Mouse (Mus musculus) naive thymus-derived CD4-positive, alpha-beta T cell, adult 2 months (primary cell): Measurements from ENCODE around the gene Dennd4a.

ENCODE experiments used
- DNase-seq: peaks from one replicate; pipeline ENCODE4 v3.0.0-alpha.2; 2011; ENCODE audit warnings: low read depth

Dennd4a gene

GRCm38 (mm10) chr9:64957276-64957675, 146.1 kb downstream of the Dennd4a start:
- no peak for DNase-seq

- peak; percentile 98 for DNase-seq
These were observed 149.2 kb downstream of the Dennd4a start, which contains the start of gene Ints14 for GRCm38 (mm10) chr9:64960117-64960977. TSS of gene Ints14 (plus strand) at chr9:64960905.

- DNase-seq = no peak
These were observed 149.8 kb downstream of the Dennd4a start for GRCm38 (mm10) chr9:64960978-64961320.
